Mouse (Mus musculus) ES-Bruce4 (cell line): Measurements from ENCODE around the gene Apeh.

ENCODE experiments used
- CTCF ChIP-seq: IDR thresholded peaks from one replicate; pipeline ENCODE4 v1.8.1; 2011; ENCODE audit warnings: low read depth, low read length
- EP300 ChIP-seq: IDR thresholded peaks from 2 replicates; pipeline ENCODE4 v1.6.1; 2011; ENCODE audit warnings: low read depth, low read length; ENCODE audit not compliant: insufficient read depth

GRCm38 (mm10) chr9:108049016-108049455 lies 45.4 kb downstream of the Apeh start, which contains the start of gene Gmppb:
- TF ChIP-seq CTCF = no peak
- TF ChIP-seq EP300 = no peak
